Mouse (Mus musculus) stomach, postnatal 0 days (tissue): ENCODE results near the gene Mrgprg.

ENCODE experiments used
- CTCF ChIP-seq: IDR thresholded peaks from 2 replicates; pipeline ENCODE4 v1.5.1; 2016; ENCODE audit warnings: antibody characterized with exemption, low read depth, mild to moderate bottlenecking, moderate library complexity
- EP300 ChIP-seq: optimal IDR thresholded peaks from 2 replicates; pipeline ENCODE3; 2016; ENCODE audit warnings: antibody characterized with exemption

GRCm38 (mm10) chr7:143756125-143757026 is 10.4 kb downstream of the Mrgprg start, which contains the start of gene Osbpl5:
- no peak for TF ChIP-seq CTCF
- TF ChIP-seq EP300 = no peak
